Mouse (Mus musculus) cortical plate, adult 2 months (tissue): ENCODE measurements at regions not wholly inside any gene's neighbourhood (a gene's known extent, or its start where the extent isn't known, plus 50 kb on each side); places are given as distances from the start of the nearest gene placed in this dataset.

Experiments used
- H3K27ac ChIP-seq: fragments of 200-500 bp; 2 replicates; pipeline ENCODE4 v1.5.1; 2012; ENCODE audit warnings: low read length, control low read depth, inconsistent platforms; ENCODE audit not compliant: insufficient read depth
- H3K4me1 ChIP-seq: fragments of 200-500 bp; 2 replicates; pipeline ENCODE4 v1.6.1; 2011; ENCODE audit warnings: low read length; ENCODE audit not compliant: control insufficient read depth, insufficient read depth
- H3K4me3 ChIP-seq: fragments of 200-500 bp; 2 replicates; pipeline ENCODE4 v1.5.1; 2011; ENCODE audit warnings: mild to moderate bottlenecking, low read length, control low read depth; ENCODE audit not compliant: insufficient read depth
- CTCF ChIP-seq: fragments of 200-500 bp; IDR thresholded peaks from 2 replicates; pipeline ENCODE4 v1.5.1; 2011; ENCODE audit warnings: mild to moderate bottlenecking, control low read depth, low read length; ENCODE audit not compliant: insufficient read depth; ENCODE audit errors: extremely low read depth
- POLR2A ChIP-seq: fragments of 200-500 bp; IDR thresholded peaks from 2 replicates; pipeline ENCODE4 v1.6.1; 2011; ENCODE audit warnings: mild to moderate bottlenecking, low read length, control low read depth; ENCODE audit not compliant: insufficient read depth; ENCODE audit errors: extremely low read depth

DNA sequence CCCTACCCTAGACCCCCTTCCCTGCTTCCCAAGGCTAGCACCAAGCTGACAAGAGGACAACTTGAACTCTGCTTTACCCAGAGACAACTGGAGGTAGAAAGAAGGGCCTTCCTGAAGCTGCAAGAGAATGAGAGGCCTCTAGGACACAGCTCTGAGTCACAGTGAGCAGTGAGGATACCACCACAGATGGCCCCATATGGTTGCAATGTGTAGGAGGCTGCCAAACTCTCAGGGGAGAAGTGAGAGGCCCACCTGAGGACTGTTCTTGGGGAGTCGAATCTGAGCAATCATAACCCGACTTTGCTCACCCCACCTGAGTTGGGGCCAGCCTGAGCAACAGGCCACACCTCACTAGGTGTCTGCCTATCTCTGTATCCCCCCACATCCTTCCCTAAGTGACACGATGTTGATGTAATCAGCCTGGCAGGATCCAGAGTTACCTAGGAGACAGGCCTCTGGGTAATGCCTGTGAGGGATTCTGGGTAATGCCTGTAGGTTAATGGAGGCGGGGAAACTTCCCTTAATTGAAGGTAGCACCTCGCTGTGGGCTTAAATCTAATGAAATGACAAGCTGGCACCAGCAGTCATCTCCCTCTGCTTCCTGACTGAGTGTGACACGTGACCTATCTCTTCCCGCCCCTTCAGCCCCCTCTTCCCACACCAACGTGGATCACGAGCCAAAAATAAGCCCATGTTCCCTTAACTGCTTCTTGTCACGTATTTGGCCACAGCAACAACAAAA lies 207.7 kb downstream of the Bcl2l11 start:
- no peak overlapping the region for H3K27ac ChIP-seq
- peaks cover 2% of the 10 kb centered on the region for H3K4me1 ChIP-seq
- TF ChIP-seq CTCF (no peak), POLR2A (no peak)
- H3K4me3 ChIP-seq, result no peak overlapping the region

DNA sequence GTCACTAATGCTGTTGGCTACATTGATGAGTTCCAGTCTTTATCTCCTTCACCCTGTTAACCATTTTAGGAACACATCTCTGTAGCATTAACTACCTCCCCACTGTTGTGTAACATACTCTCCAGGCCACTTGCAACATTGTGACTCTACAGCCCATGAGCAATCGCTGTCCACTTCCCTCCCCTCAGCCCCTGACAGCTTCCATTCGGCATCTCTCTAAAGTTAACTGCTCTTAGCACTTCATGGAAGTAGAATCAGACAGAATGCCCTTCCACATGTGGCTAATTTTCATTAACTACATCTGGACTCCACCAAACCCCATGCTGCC lies 208.3 kb downstream of the Bcl2l11 start:
- H3K4me3 ChIP-seq, result no peak overlapping the region
- no peak overlapping the region for H3K27ac ChIP-seq
- TF ChIP-seq POLR2A (no peak), CTCF (no peak)
- peaks cover 2% of the 10 kb centered on the region for H3K4me1 ChIP-seq

DNA sequence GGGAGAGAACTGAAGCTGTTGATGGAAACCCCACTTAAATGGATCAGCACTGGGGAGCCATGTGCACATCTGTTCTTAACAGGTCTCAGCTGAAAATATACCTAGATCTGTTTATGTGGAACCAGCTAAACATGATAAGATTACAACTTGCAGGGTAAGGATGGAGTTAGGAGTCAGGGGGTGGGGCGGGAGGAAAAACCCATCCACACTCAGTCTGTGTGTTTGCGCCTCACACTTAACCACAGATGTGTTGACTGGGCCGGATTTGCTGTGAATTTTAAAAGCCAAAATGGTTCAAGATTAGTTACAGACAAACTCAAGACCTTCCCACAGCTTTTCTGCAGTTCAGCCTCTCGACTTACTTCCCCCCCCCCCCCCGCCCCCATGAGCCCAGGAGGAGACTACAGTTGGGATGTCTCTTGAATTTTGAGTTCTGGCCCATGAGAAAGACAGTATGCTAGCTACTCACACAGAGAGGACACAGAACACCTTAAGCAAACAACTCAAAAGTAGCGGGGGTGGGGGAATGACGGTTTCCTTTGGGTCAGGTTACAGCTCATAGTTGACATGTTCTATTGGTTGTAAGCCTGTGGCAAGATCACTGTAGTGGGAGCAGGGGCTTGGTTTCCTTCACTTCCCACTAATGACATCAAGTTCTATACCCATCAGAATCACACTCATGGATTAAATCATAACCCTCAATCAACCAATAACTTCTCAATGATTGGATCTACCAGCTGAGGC lies 209.1 kb downstream of the Bcl2l11 start:
- H3K27ac ChIP-seq, result no peak overlapping the region
- peaks cover 3% of the 10 kb centered on the region for H3K4me1 ChIP-seq
- H3K4me3 ChIP-seq, result no peak overlapping the region
- TF ChIP-seq CTCF (no peak), POLR2A (no peak)

DNA sequence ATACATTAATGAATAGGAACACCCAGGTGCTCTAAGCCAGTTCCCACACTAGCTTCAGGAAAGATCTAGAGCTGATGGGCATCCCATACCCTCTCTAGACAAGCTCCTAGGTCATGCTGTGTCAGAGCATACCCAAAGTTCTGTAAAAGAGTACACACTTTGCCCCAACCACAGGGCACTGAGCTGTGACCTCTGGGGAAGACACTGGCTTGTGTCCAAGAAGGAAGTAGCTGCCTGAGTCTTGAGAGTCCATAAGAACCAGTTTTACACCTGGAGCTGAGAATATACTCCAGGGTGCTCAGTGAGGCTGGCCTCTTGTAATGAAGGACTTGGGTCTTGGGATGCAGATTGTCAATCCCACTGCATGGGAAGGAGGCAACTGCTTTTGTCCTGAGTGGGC lies 211.4 kb downstream of the Bcl2l11 start:
- H3K4me1 ChIP-seq, result peaks cover 3% of the 10 kb centered on the region

DNA sequence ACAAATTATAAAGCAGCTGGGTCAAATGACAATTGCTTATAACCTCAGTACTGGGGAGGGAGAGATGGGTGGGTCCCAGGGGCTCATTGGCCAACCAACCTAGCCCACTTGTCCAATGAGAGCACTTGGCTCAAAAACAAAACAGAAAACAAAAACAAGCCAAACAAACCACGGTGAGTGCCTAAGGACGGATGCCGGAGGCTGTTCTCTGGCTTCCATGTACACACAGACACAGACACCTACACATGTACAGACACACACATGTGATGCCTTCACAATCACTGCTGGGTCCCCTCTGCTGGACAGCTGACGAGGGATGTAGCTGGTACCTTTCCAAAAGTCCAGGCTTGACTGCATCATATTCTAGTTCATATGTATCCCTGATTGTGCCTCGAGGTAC lies 212.0 kb downstream of the Bcl2l11 start:
- Histone ChIP-seq H3K27ac (no peak overlapping the region), H3K4me3 (no peak overlapping the region), H3K4me1 (peaks cover 3% of the 10 kb centered on the region)
- TF ChIP-seq POLR2A (no peak), CTCF (no peak)

More for the DNA sequence above, 211.4 kb downstream of the Bcl2l11 start:
- no peak overlapping the region for H3K4me3 ChIP-seq
- no peak for TF ChIP-seq POLR2A
- TF ChIP-seq CTCF, result no peak
- no peak overlapping the region for H3K27ac ChIP-seq

DNA sequence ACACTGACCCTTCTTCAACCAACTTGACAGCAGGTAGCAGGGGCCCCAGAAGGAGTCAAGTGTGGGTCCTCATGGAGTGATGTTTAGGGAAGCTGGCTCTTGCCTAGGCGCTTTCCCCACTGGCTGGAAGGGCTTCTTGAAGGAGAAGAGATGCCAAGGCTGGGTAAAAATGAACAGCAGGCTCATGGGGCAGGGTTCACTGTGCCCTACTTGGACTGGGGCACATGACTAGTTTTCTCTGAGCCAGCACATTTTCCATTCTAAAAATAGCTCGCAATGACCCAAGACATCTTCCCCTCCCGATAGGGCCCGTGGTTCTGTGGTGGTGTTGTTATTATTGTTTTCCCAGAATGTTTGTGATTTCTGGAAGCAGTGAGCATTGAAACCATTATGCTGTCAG lies 212.6 kb downstream of the Bcl2l11 start:
- Histone ChIP-seq H3K4me1 (peaks cover 3% of the 10 kb centered on the region), H3K27ac (no peak overlapping the region), H3K4me3 (no peak overlapping the region)
- TF ChIP-seq CTCF (no peak), POLR2A (no peak)

DNA sequence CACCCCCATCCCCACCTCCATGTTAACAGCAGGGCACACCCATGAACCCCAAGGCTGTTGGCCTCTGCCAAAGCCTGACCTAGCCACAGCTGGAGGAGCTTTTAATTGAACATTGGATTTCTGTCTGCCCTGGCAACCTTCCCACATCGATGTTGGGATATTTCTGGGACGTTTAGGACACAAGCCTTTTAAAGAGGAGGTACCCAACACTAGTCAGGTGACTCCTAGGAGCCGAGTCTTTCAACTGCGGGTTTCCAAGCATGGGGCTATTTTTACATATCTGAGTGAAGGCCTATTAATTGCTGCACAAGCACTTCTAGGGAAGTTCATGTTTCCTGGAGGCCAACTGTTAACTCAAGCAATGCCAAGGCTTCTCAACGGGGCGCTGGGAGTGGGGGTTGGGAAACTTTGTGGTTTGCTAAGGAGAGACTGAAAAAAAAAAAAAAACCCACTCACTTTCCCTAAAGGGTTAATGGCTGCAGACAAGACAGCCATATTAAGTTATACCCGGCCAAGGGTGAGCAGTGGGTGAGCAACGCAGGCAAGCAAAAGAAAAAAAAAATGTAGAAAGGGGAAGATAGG lies 213.3 kb downstream of the Bcl2l11 start:
- Histone ChIP-seq H3K4me3 (no peak overlapping the region), H3K4me1 (peaks cover 1% of the 10 kb centered on the region; the same call in 1 of the 2 replicates), H3K27ac (no peak overlapping the region)
- TF ChIP-seq POLR2A (no peak), CTCF (no peak)

DNA sequence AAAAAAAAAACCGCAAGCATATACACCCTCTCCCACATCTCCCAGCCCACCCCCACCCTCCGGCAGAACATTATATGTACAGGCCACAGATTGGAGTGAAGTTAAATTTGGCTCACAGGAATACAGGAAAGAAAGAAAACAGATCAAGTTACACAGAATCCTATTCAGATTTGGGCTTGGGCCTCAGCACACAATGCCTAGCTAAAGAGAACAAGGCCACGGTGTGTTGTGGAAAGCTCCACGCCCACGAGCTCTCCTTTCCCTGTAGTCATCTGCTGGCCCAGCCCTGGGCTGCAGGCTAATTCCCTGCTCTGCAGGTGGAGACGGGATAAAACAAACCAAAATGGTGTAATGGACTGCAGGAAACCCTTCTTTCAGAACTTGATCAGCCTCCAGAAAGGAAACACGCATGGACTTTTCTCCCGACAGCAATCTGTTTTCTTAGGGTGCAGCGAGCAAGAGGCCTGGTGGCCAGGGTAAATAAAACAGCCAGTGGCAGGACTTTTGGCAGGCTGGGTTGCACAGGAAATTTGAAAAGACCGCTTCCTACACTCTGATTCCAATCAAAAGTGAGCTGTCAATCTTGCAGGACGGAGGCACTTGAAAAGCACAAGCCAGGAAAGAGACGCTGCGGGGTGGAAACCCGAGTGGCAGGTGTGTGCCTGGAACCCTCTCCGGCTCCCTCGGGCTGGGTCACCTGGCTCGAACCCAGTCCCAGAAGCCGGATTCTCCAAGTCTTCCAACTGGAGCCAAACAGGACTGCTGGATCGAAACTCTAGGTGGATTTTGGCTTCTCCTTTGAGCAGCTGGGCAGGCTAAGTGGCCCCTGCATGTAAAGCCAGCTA lies 214.0 kb downstream of the Bcl2l11 start:
- Histone ChIP-seq H3K4me3 (no peak overlapping the region), H3K27ac (no peak overlapping the region), H3K4me1 (peaks cover 1% of the 10 kb centered on the region; the same call in 1 of the 2 replicates)
- no peak for TF ChIP-seq CTCF
- no peak for TF ChIP-seq POLR2A

DNA sequence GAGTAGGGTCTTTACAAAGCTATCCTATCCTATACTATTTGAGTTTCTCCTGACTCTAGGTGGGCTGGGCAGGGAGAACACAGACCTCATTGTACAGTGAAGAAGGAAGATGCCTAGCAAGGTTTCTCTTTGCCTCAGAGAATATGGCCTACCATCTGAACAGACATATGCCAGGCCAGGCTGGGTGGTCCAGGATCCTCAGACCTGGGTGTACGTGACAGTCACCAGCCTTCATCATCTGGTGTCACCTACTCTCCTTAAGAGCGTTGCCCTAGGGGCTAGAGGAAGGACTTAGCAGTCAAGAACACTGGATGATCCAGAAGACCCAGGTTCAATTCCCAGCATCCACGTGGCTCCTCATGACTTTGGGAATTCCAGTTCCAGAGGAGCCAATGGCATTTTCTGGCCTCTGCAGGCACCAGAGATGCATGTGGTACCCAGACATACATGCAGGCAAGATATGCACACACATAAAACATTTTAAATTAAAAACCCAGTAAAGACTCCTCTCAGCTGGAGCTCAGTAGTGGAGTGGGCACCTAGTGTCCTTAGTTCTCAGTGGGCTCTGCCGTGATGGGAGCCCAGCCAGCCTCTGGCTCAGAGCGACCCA lies 214.9 kb downstream of the Bcl2l11 start:
- Histone ChIP-seq H3K4me1 (peaks cover 1% of the 10 kb centered on the region; the same call in 1 of the 2 replicates), H3K4me3 (no peak overlapping the region), H3K27ac (no peak overlapping the region)
- TF ChIP-seq CTCF (no peak), POLR2A (no peak)
